Mouse (Mus musculus) heart, embryonic 13.5 days (tissue): ENCODE measurements around the gene Kcnip1. TPM values are rescaled to one million over a fixed set of nuclear protein-coding genes. Genes with fewer than 3 reads are reported as not detected.

Source experiments
- ATAC-seq: fragments of 200-750 bp; cut with Nextera tagmentation; 2 replicates; pipeline ENCODE4 v1.8.0; 2017; ENCODE audit warnings: moderate TSS enrichment; ENCODE audit not compliant: insufficient number of reproducible peaks, low FRiP score, low TSS enrichment; ENCODE audit errors: extremely low read depth
- H3K27ac ChIP-seq: fragments of 300-500 bp; sonication (generic); replicated peaks from 2 replicates; pipeline ENCODE4 v1.5.1; 2015; ENCODE audit warnings: moderate library complexity, mild to moderate bottlenecking, inconsistent platforms
- H3K27me3 ChIP-seq: fragments of 300-500 bp; sonication (generic); replicated peaks from 2 replicates; pipeline ENCODE4 v1.6.1; 2015; ENCODE audit warnings: mild to moderate bottlenecking, inconsistent platforms
- H3K36me3 ChIP-seq: fragments of 300-500 bp; sonication (generic); 2 replicates; pipeline ENCODE4 v1.6.1; 2015; ENCODE audit warnings: mild to moderate bottlenecking, inconsistent platforms
- H3K4me1 ChIP-seq: fragments of 300-500 bp; sonication (generic); 2 replicates; pipeline ENCODE4 v1.6.1; 2015; ENCODE audit warnings: inconsistent platforms
- H3K4me2 ChIP-seq: fragments of 300-500 bp; sonication (generic); 2 replicates; pipeline ENCODE4 v1.6.1; 2015; ENCODE audit warnings: inconsistent platforms, mild to moderate bottlenecking, moderate library complexity
- H3K4me3 ChIP-seq: fragments of 300-500 bp; sonication (generic); 2 replicates; pipeline ENCODE4 v1.5.1; 2015; ENCODE audit warnings: moderate library complexity, mild to moderate bottlenecking, inconsistent platforms
- H3K9ac ChIP-seq: fragments of 300-500 bp; sonication (generic); 2 replicates; pipeline ENCODE4 v1.6.1; 2015; ENCODE audit warnings: inconsistent platforms, mild to moderate bottlenecking, moderate library complexity
- H3K9me3 ChIP-seq: fragments of 300-500 bp; sonication (generic); 2 replicates; pipeline ENCODE4 v1.6.1; 2016; ENCODE audit warnings: inconsistent platforms
- WGBS: fragments of 180-500 bp; shearing (Covaris S2); methylation state at CpG from one replicate; pipeline ENCODE4 v1.1.7; 2015; ENCODE audit warnings: mixed read lengths; 5-methylcytosine and 5-hydroxymethylcytosine counted together
- polyA plus RNA-seq: library from polyadenylated mRNA; unstranded; fragments of >200 nt; fragmentation: Nextera tagmentation; extraction: Ambion mirVana; gene quantifications from 2 replicates; pipeline ENCODE4 v1.2.1, GENCODE M21; 2015

Kcnip1 gene
- polyA plus RNA-seq, 1 experiment from 2014 or later = 0.15 TPM

- H3K4me1 ChIP-seq = no peaks in the 10 kb centered on the region
- 67% methylated on average over 7 of the region's 7 CpGs for WGBS
- H3K9me3 ChIP-seq = no peaks in the 10 kb centered on the region
- no peak overlapping the region for H3K9ac ChIP-seq
- no peak for ATAC-seq
- no peak overlapping the region for H3K4me3 ChIP-seq
- H3K27ac ChIP-seq = no peak overlapping the region
- H3K27me3 ChIP-seq = no peaks in the 10 kb centered on the region
- H3K4me2 ChIP-seq = no peak overlapping the region
- no peaks in the 10 kb centered on the region for H3K36me3 ChIP-seq
Measured at GRCm38 (mm10) chr11:33655861-33656593, 336.9 kb downstream of the Kcnip1 start.

GRCm38 (mm10) chr11:33655221-33655620 lies 337.7 kb downstream of the Kcnip1 start:
- ATAC-seq = no peak
- Histone ChIP-seq H3K4me2 (no peak overlapping the region), H3K9me3 (no peaks in the 10 kb centered on the region), H3K4me3 (no peak overlapping the region), H3K9ac (no peak overlapping the region), H3K36me3 (no peaks in the 10 kb centered on the region), H3K4me1 (no peaks in the 10 kb centered on the region), H3K27me3 (no peaks in the 10 kb centered on the region), H3K27ac (no peak overlapping the region)
- 53% methylated on average over 3 of the region's 3 CpGs for WGBS

- WGBS = 73% methylated on average over 2 of the region's 2 CpGs
- Histone ChIP-seq H3K4me3 (no peak overlapping the region), H3K4me2 (no peak overlapping the region), H3K9me3 (no peaks in the 10 kb centered on the region), H3K27me3 (no peaks in the 10 kb centered on the region), H3K4me1 (no peaks in the 10 kb centered on the region), H3K27ac (no peak overlapping the region), H3K36me3 (no peaks in the 10 kb centered on the region), H3K9ac (no peak overlapping the region)
- ATAC-seq = no peak
Measured at GRCm38 (mm10) chr11:33654485-33654884, 338.5 kb downstream of the Kcnip1 start.

- ATAC-seq = no peak
- no peak overlapping the region for H3K4me2 ChIP-seq
- no peaks in the 10 kb centered on the region for H3K4me1 ChIP-seq
- no peaks in the 10 kb centered on the region for H3K36me3 ChIP-seq
- H3K9me3 ChIP-seq = no peaks in the 10 kb centered on the region
- H3K27me3 ChIP-seq = no peaks in the 10 kb centered on the region
- no peak overlapping the region for H3K27ac ChIP-seq
- H3K4me3 ChIP-seq = no peak overlapping the region
- no peak overlapping the region for H3K9ac ChIP-seq
- WGBS = 64% methylated on average over 2 of the region's 2 CpGs
Measured at GRCm38 (mm10) chr11:33649358-33649757, 343.6 kb downstream of the Kcnip1 start.

GRCm38 (mm10) chr11:33637107-33637506 lies 355.8 kb downstream of the Kcnip1 start:
- Histone ChIP-seq H3K27ac (no peak overlapping the region), H3K4me1 (no peaks in the 10 kb centered on the region), H3K36me3 (no peaks in the 10 kb centered on the region), H3K27me3 (no peaks in the 10 kb centered on the region), H3K9ac (no peak overlapping the region), H3K4me3 (no peak overlapping the region), H3K4me2 (no peak overlapping the region), H3K9me3 (no peaks in the 10 kb centered on the region)
- ATAC-seq = no peak
- 78% methylated on average over 2 of the region's 2 CpGs for WGBS

GRCm38 (mm10) chr11:33627136-33627742 lies 365.7 kb downstream of the Kcnip1 start:
- ATAC-seq = no peak
- no peak overlapping the region for H3K4me2 ChIP-seq
- H3K36me3 ChIP-seq = no peaks in the 10 kb centered on the region
- no peaks in the 10 kb centered on the region for H3K4me1 ChIP-seq
- no peak overlapping the region for H3K4me3 ChIP-seq
- H3K27ac ChIP-seq = no peak overlapping the region
- no peaks in the 10 kb centered on the region for H3K9me3 ChIP-seq
- WGBS = 70% methylated on average over 4 of the region's 4 CpGs
- H3K27me3 ChIP-seq = no peaks in the 10 kb centered on the region
- no peak overlapping the region for H3K9ac ChIP-seq

GRCm38 (mm10) chr11:33614218-33614617 lies 378.7 kb downstream of the Kcnip1 start:
- Histone ChIP-seq H3K9ac (no peak overlapping the region), H3K4me2 (no peak overlapping the region), H3K4me1 (no peaks in the 10 kb centered on the region), H3K27me3 (peaks cover 22% of the 10 kb centered on the region; the same call in 1 of the 2 replicates), H3K27ac (no peak overlapping the region), H3K9me3 (no peaks in the 10 kb centered on the region), H3K4me3 (no peak overlapping the region), H3K36me3 (no peaks in the 10 kb centered on the region)
- ATAC-seq = no peak
- 7% methylated on average over 15 of the region's 15 CpGs for WGBS

- Histone ChIP-seq H3K9ac (no peak overlapping the region), H3K9me3 (no peaks in the 10 kb centered on the region), H3K36me3 (no peaks in the 10 kb centered on the region), H3K27ac (no peak overlapping the region), H3K4me3 (no peak overlapping the region), H3K4me1 (peaks cover 5% of the 10 kb centered on the region; the same call in 1 of the 2 replicates), H3K4me2 (no peak overlapping the region), H3K27me3 (0 out of 2 replicates have a peak, but pooled peaks cover 6% of the 10 kb centered on the region)
- no peak for ATAC-seq
- 8% methylated on average over 3 of the region's 3 CpGs for whole genome bisulfite sequencing
Measured at GRCm38 (mm10) chr11:33607784-33608183, 385.2 kb downstream of the Kcnip1 start.

GRCm38 (mm10) chr11:33603174-33603573 lies 389.8 kb downstream of the Kcnip1 start:
- no peaks in the 10 kb centered on the region for H3K36me3 ChIP-seq
- no peak overlapping the region for H3K4me2 ChIP-seq
- 0 out of 2 replicates have a peak, but pooled peaks cover 3% of the 10 kb centered on the region for H3K27me3 ChIP-seq
- H3K27ac ChIP-seq = no peak overlapping the region
- no peak overlapping the region for H3K4me3 ChIP-seq
- peaks cover 5% of the 10 kb centered on the region; the same call in 1 of the 2 replicates for H3K4me1 ChIP-seq
- H3K9me3 ChIP-seq = no peaks in the 10 kb centered on the region
- ATAC-seq = no peak
- WGBS = 47% methylated on average over 2 of the region's 2 CpGs
- H3K9ac ChIP-seq = no peak overlapping the region

- Histone ChIP-seq H3K9me3 (no peaks in the 10 kb centered on the region), H3K27me3 (peaks cover 10% of the 10 kb centered on the region), H3K9ac (no peak within 1 kb of the TSS), H3K4me3 (no peak within 1 kb of the TSS), H3K4me1 (no peaks in the 10 kb centered on the region), H3K36me3 (no peaks in the 10 kb centered on the region), H3K4me2 (no peak within 1 kb of the TSS), H3K27ac (no peak within 1 kb of the TSS)
- no peak for ATAC-seq
- 74% methylated on average over 4 of the region's 4 CpGs for WGBS
Measured at GRCm38 (mm10) chr11:33598986-33599385, 394.0 kb downstream of the Kcnip1 start, which contains the start of gene D130052B06Rik. TSS of gene D130052B06Rik (plus strand) at chr11:33599302.

- H3K4me1 ChIP-seq = no peaks in the 10 kb centered on the region
- no peaks in the 10 kb centered on the region for H3K36me3 ChIP-seq
- H3K4me3 ChIP-seq = no peak overlapping the region
- H3K27me3 ChIP-seq = peaks cover 10% of the 10 kb centered on the region
- ATAC-seq = no peak
- 76% methylated on average over 4 of the region's 4 CpGs for WGBS
- H3K9me3 ChIP-seq = no peaks in the 10 kb centered on the region
- no peak overlapping the region for H3K27ac ChIP-seq
- H3K4me2 ChIP-seq = no peak overlapping the region
- H3K9ac ChIP-seq = no peak overlapping the region
Measured at GRCm38 (mm10) chr11:33596655-33597054, 396.3 kb downstream of the Kcnip1 start.

GRCm38 (mm10) chr11:33592826-33593225 lies 400.1 kb downstream of the Kcnip1 start:
- H3K4me2 ChIP-seq = no peak overlapping the region
- H3K27me3 ChIP-seq = peaks cover 7% of the 10 kb centered on the region
- no peak overlapping the region for H3K9ac ChIP-seq
- no peak for ATAC-seq
- H3K9me3 ChIP-seq = no peaks in the 10 kb centered on the region
- no peak overlapping the region for H3K4me3 ChIP-seq
- no peaks in the 10 kb centered on the region for H3K4me1 ChIP-seq
- H3K27ac ChIP-seq = no peak overlapping the region
- no peaks in the 10 kb centered on the region for H3K36me3 ChIP-seq
- WGBS = 67% methylated on average over 4 of the region's 4 CpGs
